Mouse (Mus musculus): ENCODE measurements around the gene Gramd1b.

Gene Gramd1b

GRCm38 (mm10) chr9:40356768-40357446 lies 174.3 kb downstream of the Gramd1b start:
- no peak for DNase-seq

GRCm38 (mm10) chr9:40356368-40356767 lies 174.8 kb downstream of the Gramd1b start:
- DNase-seq, result no peak

GRCm38 (mm10) chr9:40355406-40355805 lies 175.8 kb downstream of the Gramd1b start:
- DNase-seq, result no peak

- no peak for DNase-seq
These were observed 177.6 kb downstream of the Gramd1b start for GRCm38 (mm10) chr9:40353596-40353995.

GRCm38 (mm10) chr9:40350640-40351039 lies 180.5 kb downstream of the Gramd1b start:
- peak; percentile 57 for DNase-seq

GRCm38 (mm10) chr9:40350052-40350451 lies 181.1 kb downstream of the Gramd1b start:
- DNase-seq, result no peak

GRCm38 (mm10) chr9:40349554-40349953 lies 181.6 kb downstream of the Gramd1b start:
- no peak for DNase-seq

GRCm38 (mm10) chr9:40348714-40349233 lies 182.4 kb downstream of the Gramd1b start:
- DNase-seq, result no peak

GRCm38 (mm10) chr9:40346232-40346984 lies 184.8 kb downstream of the Gramd1b start:
- no peak for DNase-seq

- no peak for DNase-seq
These were observed 185.5 kb downstream of the Gramd1b start for GRCm38 (mm10) chr9:40345493-40346231.

- DNase-seq, result no peak
These were observed 186.2 kb downstream of the Gramd1b start for GRCm38 (mm10) chr9:40344801-40345492.

- no peak for DNase-seq
These were observed 187.4 kb downstream of the Gramd1b start for GRCm38 (mm10) chr9:40343828-40344227.

GRCm38 (mm10) chr9:40343053-40343652 lies 188.0 kb downstream of the Gramd1b start:
- no peak for DNase-seq

- DNase-seq, result no peak
These were observed 189.1 kb downstream of the Gramd1b start for GRCm38 (mm10) chr9:40342101-40342500.

GRCm38 (mm10) chr9:40339578-40339977 lies 191.6 kb downstream of the Gramd1b start:
- no peak for DNase-seq

GRCm38 (mm10) chr9:40337131-40337820 lies 193.9 kb downstream of the Gramd1b start:
- no peak for DNase-seq

GRCm38 (mm10) chr9:40336701-40337100 lies 194.5 kb downstream of the Gramd1b start:
- peak; percentile 85 for DNase-seq

- no peak for DNase-seq
These were observed 196.6 kb downstream of the Gramd1b start for GRCm38 (mm10) chr9:40334617-40335016.

GRCm38 (mm10) chr9:40333649-40334396 lies 197.4 kb downstream of the Gramd1b start:
- DNase-seq, result peak; percentile 46

- DNase-seq, result no peak
These were observed 198.2 kb downstream of the Gramd1b start for GRCm38 (mm10) chr9:40332731-40333648.
